Mouse (Mus musculus) gastrocnemius, postnatal 36 days (tissue): Measurements from ENCODE around the gene Lrguk. TPM values are rescaled to one million over a fixed set of nuclear protein-coding genes. Genes with fewer than 3 reads are reported as not detected.

Experiments used
- DNase-seq, 2 experiments: peaks; one replicate each; pipeline ENCODE4 v3.0.0; 2022
- intact Hi-C: fragments of 180-260 bp; cut with DNase I; formaldehyde crosslinking; loops from one replicate; pipeline ENCODE4 v1.15.1; 2025
- total RNA-seq, 2 experiments: library from RNA; stranded (reverse); gene quantifications; 2 replicates each; pipeline ENCODE4 v1.2.3; 2021

The Lrguk gene
- total RNA-seq, 2 experiments from 2014 or later = 0.03 TPM; not detected in 1

- intact Hi-C loops = no loop called here
Measured at GRCm38 (mm10) chr6:34049433-34049832, 20.2 kb downstream of the Lrguk start.

DNA sequence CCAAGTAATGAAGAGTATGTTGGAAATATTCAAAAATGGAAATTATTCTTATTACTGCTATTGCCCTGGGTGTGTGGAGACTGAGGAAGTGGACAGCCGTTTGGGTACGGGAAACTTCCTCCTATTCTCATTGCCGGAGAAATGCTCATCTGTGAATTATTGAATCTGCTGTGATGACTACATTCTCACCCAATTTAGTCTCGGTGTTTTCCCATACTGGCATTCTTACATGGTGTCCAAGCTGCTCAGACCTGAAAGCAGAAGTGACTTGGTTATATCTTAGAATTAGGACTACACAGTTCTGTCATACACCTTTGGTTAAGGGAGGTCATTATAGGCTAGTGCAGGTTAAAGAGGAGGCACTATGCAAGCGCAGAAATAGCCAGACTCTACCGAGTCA is 30.5 kb downstream of the Lrguk start:
- intact Hi-C loops = no loop called here
- no peak for DNase-seq

More at GRCm38 (mm10) chr6:34049433-34049832, 20.2 kb downstream of the Lrguk start:
- no peak for DNase-seq

- no peak for DNase-seq
- intact Hi-C loops = no loop called here
Measured at GRCm38 (mm10) chr6:34066790-34067189, 37.5 kb downstream of the Lrguk start.

DNA sequence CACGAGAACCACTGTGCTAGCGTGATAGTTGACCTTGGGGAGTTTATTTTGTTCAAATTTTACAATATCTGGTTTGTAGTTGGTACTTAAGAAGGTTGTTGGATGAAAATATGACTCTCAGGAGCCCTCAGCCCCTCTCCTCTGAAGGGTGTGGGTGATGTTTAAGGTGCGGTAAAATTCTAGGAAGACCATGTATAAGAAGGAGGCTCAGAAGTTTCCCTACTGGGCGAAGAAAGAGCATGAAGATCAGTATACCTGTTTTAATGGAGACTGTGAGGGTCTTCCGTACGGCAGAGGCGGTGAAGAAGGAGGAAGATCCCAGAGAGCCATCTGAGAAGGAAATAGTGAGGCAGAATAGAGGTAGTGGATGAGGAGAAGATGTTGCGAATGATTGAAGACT is 38.0 kb downstream of the Lrguk start:
- intact Hi-C loops = no loop called here
- no peak for DNase-seq

DNA sequence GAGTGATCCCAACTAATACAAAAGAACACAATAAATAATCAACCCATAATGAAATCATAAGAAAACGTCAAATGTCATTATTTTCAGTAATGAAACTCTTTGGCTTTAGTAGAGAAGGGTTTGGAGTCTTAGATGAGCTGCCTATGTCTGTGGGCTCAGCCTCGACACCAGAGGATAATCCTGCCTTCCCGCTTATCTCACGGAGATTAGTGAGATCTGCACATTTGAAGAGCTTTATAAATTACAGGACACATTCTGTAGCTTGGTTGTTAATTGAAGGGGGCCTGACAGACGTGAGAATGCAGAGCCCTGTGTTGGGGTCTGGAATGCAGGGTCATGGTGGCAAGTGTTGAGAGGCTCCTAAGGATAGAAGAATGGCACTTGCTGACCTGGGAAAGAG is 42.7 kb downstream of the Lrguk start:
- no peak for DNase-seq
- intact Hi-C loops = no loop called here

DNA sequence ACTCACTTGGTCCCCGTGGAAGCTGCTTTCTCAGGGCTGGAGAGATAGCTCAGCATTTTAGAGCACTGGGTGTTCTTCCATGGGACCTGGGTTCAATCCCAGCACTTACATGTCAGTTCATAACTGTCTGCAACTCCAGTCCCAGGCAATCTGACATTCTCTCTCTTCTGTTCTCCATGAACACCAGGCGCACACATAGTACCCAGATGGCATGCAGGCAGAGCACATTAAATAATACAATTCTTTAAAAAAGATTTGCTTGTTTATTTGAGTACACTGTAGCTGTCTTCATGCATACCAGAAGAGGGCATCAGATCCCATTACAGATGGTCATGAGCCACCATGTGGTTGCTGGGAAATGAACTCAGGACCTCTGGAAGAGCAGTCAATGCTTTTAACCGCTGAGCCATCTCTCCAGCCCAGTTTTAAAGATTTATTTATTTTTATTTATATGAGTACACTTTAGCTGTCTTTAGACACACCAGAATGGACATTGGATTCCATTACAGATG is 44.7 kb downstream of the Lrguk start:
- DNase-seq = no peak
- intact Hi-C loops = no loop called here

DNA sequence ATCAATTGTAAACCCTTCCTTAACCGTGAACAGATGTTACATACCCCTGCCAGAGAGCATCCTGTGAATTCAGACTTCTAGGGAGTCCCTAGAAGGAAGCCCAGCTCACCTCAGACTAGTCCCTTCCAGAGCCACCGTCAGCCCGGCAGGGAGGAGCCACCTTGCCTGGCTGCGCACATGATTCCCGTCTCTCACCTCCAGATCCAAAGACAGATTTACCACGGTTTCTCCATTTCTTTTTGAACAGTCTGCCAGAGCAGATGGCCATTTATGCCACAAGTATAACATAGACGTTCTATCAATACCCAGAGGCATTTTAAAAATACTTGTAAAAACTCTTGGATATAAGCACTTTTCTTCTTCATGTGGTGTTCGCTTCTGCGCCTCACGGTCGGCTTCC is 46.3 kb downstream of the Lrguk start:
- intact Hi-C loops = no loop called here
- DNase-seq = no peak

- intact Hi-C loops = no loop called here
- DNase-seq = no peak
Measured at GRCm38 (mm10) chr6:34083471-34083870, 54.2 kb downstream of the Lrguk start.

DNA sequence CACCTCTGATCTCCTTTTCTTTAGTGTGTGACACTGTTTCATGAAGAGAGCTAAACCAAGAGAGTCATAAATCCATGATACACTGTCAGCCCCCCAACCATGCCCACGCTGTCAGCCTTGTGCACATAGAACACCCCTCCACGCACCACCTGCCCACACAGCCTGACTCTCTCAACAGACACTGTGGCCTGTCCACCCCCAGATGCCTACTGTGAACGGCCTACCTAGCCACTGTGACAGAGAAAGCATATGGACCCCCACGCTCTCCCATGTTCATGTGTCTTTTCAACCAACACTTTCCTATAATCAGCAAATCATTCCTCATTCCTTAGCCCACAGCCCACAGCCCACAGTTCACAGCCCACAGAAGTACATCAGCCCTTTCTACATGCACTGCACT is 58.5 kb downstream of the Lrguk start:
- DNase-seq = no peak
- intact Hi-C loops = no loop called here

DNA sequence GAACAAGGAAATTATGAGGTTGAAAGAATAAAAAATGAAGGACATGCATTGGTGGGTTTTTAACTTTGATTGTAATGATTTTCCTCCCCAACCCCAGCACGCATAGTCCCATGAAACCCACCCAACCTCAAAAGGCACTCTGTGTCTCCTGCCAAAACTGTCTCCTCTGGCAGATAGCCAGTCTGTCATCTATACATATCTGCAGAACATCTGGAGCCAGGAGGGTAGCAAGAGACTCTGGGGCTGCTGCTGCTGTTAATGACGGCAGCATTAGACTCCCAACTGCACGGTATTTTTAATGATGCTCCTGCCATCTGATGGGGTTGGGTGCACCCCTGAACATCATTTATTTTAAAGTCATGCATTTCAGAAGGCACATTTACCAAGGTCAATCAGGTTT is 59.7 kb downstream of the Lrguk start:
- intact Hi-C loops = no loop called here
- no peak for DNase-seq

GRCm38 (mm10) chr6:34091537-34091936 is 62.3 kb downstream of the Lrguk start:
- intact Hi-C loops = no loop called here
- DNase-seq = no peak

GRCm38 (mm10) chr6:34096274-34096673 is 67.0 kb downstream of the Lrguk start:
- intact Hi-C loops = no loop called here
- no peak for DNase-seq

DNA sequence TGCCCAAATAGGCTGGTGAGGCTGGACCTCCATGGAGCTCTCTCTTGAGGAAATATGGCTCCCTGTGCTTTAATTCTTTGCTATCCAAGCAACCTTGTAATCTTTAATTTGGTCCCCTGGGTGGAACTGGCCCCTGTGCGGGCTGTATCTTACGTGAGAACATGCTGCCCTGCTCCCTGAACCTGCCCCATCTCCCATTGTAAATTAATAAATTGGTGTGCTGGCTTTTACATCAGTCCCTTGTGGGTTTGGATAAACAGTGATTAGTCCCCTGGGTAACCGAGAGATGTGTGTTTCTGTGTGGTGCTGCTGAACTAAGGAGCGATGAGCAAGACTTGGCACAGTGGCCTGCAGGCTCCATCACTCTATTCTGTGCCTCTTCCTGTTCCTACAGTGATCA is 67.7 kb downstream of the Lrguk start:
- no peak for DNase-seq
- intact Hi-C loops = no loop called here

DNA sequence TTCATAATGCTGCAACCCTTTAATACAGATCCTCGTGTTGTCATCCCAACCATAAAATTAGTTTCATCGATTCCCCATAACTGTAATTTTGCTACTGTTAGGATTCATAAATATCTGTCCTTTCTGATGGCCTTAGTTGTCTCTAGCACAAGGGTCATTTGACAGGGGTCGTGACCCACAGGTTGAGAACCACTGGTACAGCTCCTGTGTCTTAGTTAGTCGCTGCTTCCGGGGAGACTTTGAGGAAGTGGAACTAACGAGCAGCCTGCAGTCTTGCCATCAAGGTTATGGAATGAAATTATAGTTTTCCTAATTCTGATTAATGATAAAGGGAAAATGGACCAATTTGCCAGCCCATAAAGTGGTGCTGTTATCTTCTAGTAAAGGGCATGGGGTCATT is 70.5 kb downstream of the Lrguk start:
- intact Hi-C loops = no loop called here
- no peak for DNase-seq

DNA sequence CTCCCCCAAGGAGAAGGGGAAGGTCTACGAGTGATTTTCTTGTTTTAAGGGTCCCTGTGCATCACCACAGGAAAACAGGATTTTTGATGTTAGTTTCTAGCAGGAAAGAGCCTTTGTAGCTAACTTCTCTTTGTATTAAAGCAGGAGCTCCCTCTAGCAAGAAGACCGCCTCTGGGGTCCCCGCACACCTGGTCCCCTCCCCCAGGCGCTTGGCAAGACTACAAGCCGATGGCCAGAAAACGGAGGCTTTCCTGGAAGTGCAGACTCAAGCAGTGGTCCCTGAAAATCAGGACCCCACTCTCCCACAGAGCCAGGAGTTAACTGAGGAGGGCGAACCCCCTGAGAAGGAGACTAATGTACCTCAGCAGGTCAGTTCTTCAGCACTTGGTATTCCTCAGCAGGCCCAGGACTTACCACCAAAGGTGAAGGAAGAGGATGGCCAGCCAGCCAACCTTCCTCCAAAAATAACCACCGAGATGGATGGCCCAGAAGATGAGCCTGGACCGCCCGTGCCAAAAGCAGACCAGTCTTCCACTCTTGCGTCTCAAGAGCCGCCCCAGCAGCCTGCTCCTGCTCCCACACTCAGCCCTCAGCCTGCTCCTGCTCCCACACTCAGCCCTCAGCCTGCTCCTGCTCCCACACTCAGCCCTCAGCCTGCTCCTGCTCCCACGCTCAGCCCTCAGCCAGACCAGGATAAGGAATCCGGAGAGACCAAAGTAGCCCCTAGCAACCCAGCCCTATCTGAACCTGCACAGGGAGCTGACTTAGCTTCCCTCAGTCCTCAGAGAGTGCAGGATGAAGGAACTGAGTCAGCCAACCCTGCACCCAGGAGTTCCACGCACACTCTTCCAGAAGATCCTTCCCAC is 72.5 kb downstream of the Lrguk start:
- intact Hi-C loops = no loop called here
- DNase-seq = no peak

- DNase-seq = no peak
- intact Hi-C loops = no loop called here
Measured at GRCm38 (mm10) chr6:34103251-34103920, 74.1 kb downstream of the Lrguk start.

GRCm38 (mm10) chr6:34110571-34110970 is 81.3 kb downstream of the Lrguk start:
- DNase-seq = no peak
- intact Hi-C loops = no loop called here

GRCm38 (mm10) chr6:34111406-34111805 is 82.2 kb downstream of the Lrguk start:
- intact Hi-C loops = no loop called here

GRCm38 (mm10) chr6:34116838-34117478 is 87.7 kb downstream of the Lrguk start:
- intact Hi-C loops = no loop called here
- no peak for DNase-seq

More at GRCm38 (mm10) chr6:34111406-34111805, 82.2 kb downstream of the Lrguk start:
- no peak for DNase-seq

DNA sequence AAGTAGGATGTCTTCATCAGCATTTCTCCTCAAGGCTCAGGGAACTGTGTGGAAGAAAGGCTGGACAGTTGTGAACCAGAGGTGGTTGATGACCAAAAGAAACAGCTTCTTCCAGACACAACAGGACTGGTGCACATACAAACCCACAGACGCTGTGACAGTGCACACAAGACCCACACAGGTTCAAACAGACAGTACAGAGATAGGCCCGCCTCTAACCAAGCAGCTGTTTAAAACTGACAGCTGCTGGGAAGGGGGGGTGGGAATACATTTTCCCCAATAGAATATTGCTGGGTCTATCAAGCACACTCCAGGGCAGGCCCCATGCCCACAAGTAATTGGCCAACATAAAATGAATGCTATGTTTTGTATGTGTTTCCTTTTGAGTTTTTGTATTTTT is 95.2 kb downstream of the Lrguk start:
- intact Hi-C loops = no loop called here
- no peak for DNase-seq

- no peak for DNase-seq
- intact Hi-C loops = no loop called here
Measured at GRCm38 (mm10) chr6:34129261-34129660, 100.0 kb downstream of the Lrguk start.
